In the genomic region with DNA sequence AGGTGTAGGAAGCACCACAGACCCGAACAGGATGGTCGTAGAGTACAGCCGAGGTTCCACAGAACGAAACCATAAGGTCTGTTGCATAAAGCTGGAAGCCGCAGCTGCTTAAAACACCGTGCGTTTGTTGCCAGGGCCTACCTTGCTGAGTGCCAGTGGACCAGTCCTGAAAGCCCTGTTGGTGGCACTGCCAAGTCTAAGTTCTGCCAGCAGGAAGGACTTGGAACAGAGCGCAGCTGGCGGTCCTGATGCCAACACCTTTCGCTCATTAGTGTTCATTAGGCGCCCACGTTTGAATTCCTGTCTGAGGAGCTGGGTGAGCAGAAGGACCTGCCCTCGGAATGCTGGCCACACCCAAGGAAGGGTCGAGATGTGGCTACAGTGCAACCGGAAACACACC, we compare ENCODE assay signal across 20 mouse cellular contexts. TPM values are rescaled to one million over a fixed set of nuclear protein-coding genes. Genes with fewer than 3 reads are reported as not detected.
DNase-seq lines count a peak whose midpoint lies in the region; TF ChIP-seq lines count a peak whose summit lies in the region.
"Had no signal": no experiment of that assay in that cellular context is flagged by ENCODE, and none has a peak within 500 bp of the region (broad histone marks: within the 10 kb centered on the region; RNA-seq: fewer than 3 reads in every experiment).

No protein-coding gene starts in this region.

- no peak for TF ChIP-seq POLR2A in ES-Bruce4 (IDR thresholded peaks at IDR 0.05; ENCODE audit: insufficient read depth, low read length)

- no peak for TF ChIP-seq EP300 in ES-Bruce4 (IDR thresholded peaks at IDR 0.05; ENCODE audit: insufficient read depth, low read depth, low read length)

- peak overlapping the region; percentile 49 for H3K4me3 ChIP-seq in ES-Bruce4 (ENCODE audit: low read depth, low read length)
- H3K4me3 ChIP-seq in hindbrain, embryonic 10.5 days: no peak overlapping the region
- H3K4me3 ChIP-seq: embryonic facial prominence, embryonic 13.5 days; heart, embryonic 15.5 days; limb, embryonic 12.5 days; midbrain, embryonic 10.5 days; stomach, embryonic 15.5 days had no signal

- H3K27me3 ChIP-seq in ES-Bruce4 (ENCODE audit: control insufficient read depth, insufficient read depth, low read length, poor library complexity, severe bottlenecking): no peaks in the 10 kb centered on the region
- no peaks in the 10 kb centered on the region for H3K27me3 ChIP-seq in hindbrain, embryonic 10.5 days (ENCODE audit: insufficient read depth, poor library complexity, severe bottlenecking)
- H3K27me3 ChIP-seq: embryonic facial prominence, embryonic 13.5 days; limb, embryonic 12.5 days; stomach, embryonic 15.5 days had no signal

- no peak overlapping the region for H3K27ac ChIP-seq in ES-Bruce4 (ENCODE audit: insufficient read depth, low read length)
- H3K27ac ChIP-seq in hindbrain, embryonic 10.5 days: no peak overlapping the region
- H3K27ac ChIP-seq: embryonic facial prominence, embryonic 13.5 days; heart, embryonic 15.5 days; limb, embryonic 12.5 days; liver, embryonic 14.5 days; macrophage; midbrain, embryonic 10.5 days; stomach, embryonic 15.5 days had no signal

- H3K9me3 ChIP-seq in ES-Bruce4 (replicated peaks; ENCODE audit: control insufficient read depth, insufficient read depth, low read length, poor library complexity, severe bottlenecking): no peaks in the 10 kb centered on the region
- no peaks in the 10 kb centered on the region for H3K9me3 ChIP-seq in hindbrain, embryonic 10.5 days
- H3K9me3 ChIP-seq: embryonic facial prominence, embryonic 13.5 days; heart, embryonic 15.5 days; limb, embryonic 12.5 days; midbrain, embryonic 10.5 days; stomach, embryonic 15.5 days had no signal

- H3K4me1 ChIP-seq in ES-Bruce4 (ENCODE audit: control insufficient read depth, insufficient read depth, low read length): no peaks in the 10 kb centered on the region
- H3K4me1 ChIP-seq in hindbrain, embryonic 10.5 days (replicated peaks): peaks cover 9% of the 10 kb centered on the region; the same call in 1 of the 2 replicates
- H3K4me1 ChIP-seq: embryonic facial prominence, embryonic 13.5 days; heart, embryonic 15.5 days; midbrain, embryonic 10.5 days had no signal

- H3K36me3 ChIP-seq in ES-Bruce4 (ENCODE audit: control insufficient read depth, insufficient read depth, low read length, poor library complexity, severe bottlenecking): no peaks in the 10 kb centered on the region
- no peaks in the 10 kb centered on the region for H3K36me3 ChIP-seq in hindbrain, embryonic 10.5 days
- H3K36me3 ChIP-seq: embryonic facial prominence, embryonic 13.5 days; heart, embryonic 15.5 days; limb, embryonic 12.5 days; midbrain, embryonic 10.5 days; stomach, embryonic 15.5 days had no signal

- WGBS in hindbrain, embryonic 10.5 days: 87% methylated on average over 15 of the region's 15 CpGs

- no peak for TF ChIP-seq CTCF in ES-Bruce4 (IDR thresholded peaks at IDR 0.05; ENCODE audit: low read depth, low read length)

- DNase-seq in heart, adult 18-20 months: peak; percentile 47
- DNase-seq in heart, postnatal 4 days: no peak
- DNase-seq in ZHBTc4 (ENCODE audit: low read depth, low spot score): peak; percentile 36
- DNase-seq in lung, postnatal 25 days (ENCODE audit: low spot score): peak; percentile 36
- no peak for DNase-seq in layer of hippocampus, adult 9-11 months
- no peak for DNase-seq in hindbrain, embryonic 10.5 days (ENCODE audit: low spot score)
- DNase-seq: cerebellum, adult 9-11 months; forebrain, postnatal 0 days; kidney, adult 2 months; kidney, postnatal 14 days; right cerebral cortex, postnatal 14 days had no signal

- H3K9ac ChIP-seq in ES-Bruce4 (ENCODE audit: low read depth, poor library complexity, severe bottlenecking): no peak overlapping the region
- H3K9ac ChIP-seq: embryonic facial prominence, embryonic 13.5 days; forebrain, postnatal 0 days; heart, embryonic 15.5 days; limb, embryonic 12.5 days; liver, embryonic 14.5 days; stomach, embryonic 15.5 days had no signal

RNA-seq across cellular contexts. Expression of a gene that starts 9.4 kb away (rescaled TPM):
- total RNA-seq in heart, adult 18-20 months (2021): 10 to 100 TPM; 11.5 to 11.6 TPM
- total RNA-seq in heart, postnatal 4 days (2021): 1 to 10 TPM; 8.7 to 9.8 TPM
- polyA plus RNA-seq in ES-Bruce4 (2011; ENCODE audit: insufficient read depth, insufficient read length, low read depth, missing spikeins): 7.8 and 8.2 TPM in 2 replicates
- polyA plus RNA-seq in hindbrain, embryonic 10.5 days (2016; fragmentation: Nextera tagmentation; extraction: Ambion mirVana): 31.7 and 35.3 TPM in 2 replicates
- polyA plus RNA-seq: C2C12 had no signal

Comparison
In these comparisons a context has a peak if more than half of its experiments do, and no peak if none do; other contexts are left out.
1. DNase-seq: peak in heart, adult 18-20 months (2 of 2), ZHBTc4 (single experiment) and lung, postnatal 25 days (single experiment); none in heart, postnatal 4 days (single experiment), layer of hippocampus, adult 9-11 months (single experiment) and hindbrain, embryonic 10.5 days (single experiment).